Mouse (Mus musculus) R1 (cell line): ENCODE data around the gene Thap3.

Source experiments
- DNase-seq: peaks from one replicate; pipeline ENCODE4 v3.0.0-alpha.2; 2018; ENCODE audit warnings: low read depth, low spot score

The Thap3 gene

GRCm38 (mm10) chr4:151988342-151989109 is at the start of gene Thap3:
Gene Thap3 (minus strand): TSS chr4:151988997.
- DNase-seq, result peak; percentile 81

GRCm38 (mm10) chr4:152038225-152038984 is 49.6 kb upstream of the Thap3 start, which contains the start of gene Tas1r1:
Gene Tas1r1 (minus strand): TSS chr4:152038568.
- no peak for DNase-seq

GRCm38 (mm10) chr4:152036464-152036863 is 47.7 kb upstream of the Thap3 start:
- peak; percentile 83 for DNase-seq

- no peak for DNase-seq
Observed at GRCm38 (mm10) chr4:152032922-152033321, 44.1 kb upstream of the Thap3 start.

- DNase-seq, result no peak
Observed at GRCm38 (mm10) chr4:152029997-152030396, 41.2 kb upstream of the Thap3 start.

GRCm38 (mm10) chr4:152029087-152029486 is 40.3 kb upstream of the Thap3 start:
- no peak for DNase-seq

GRCm38 (mm10) chr4:152028456-152028855 is 39.7 kb upstream of the Thap3 start:
- no peak for DNase-seq

- peak; percentile 97 for DNase-seq
Observed at GRCm38 (mm10) chr4:152027524-152027923, 38.7 kb upstream of the Thap3 start, which contains the start of gene Zbtb48. Gene Zbtb48 (minus strand): TSS chr4:152027671.

GRCm38 (mm10) chr4:152026751-152027508 is 38.1 kb upstream of the Thap3 start:
- DNase-seq, result peak; percentile 77

GRCm38 (mm10) chr4:152024525-152024924 is 35.7 kb upstream of the Thap3 start:
- DNase-seq, result no peak

GRCm38 (mm10) chr4:152022506-152022905 is 33.7 kb upstream of the Thap3 start:
- DNase-seq, result no peak

GRCm38 (mm10) chr4:152021568-152022097 is 32.8 kb upstream of the Thap3 start:
- no peak for DNase-seq

- no peak for DNase-seq
Observed at GRCm38 (mm10) chr4:152020024-152020423, 31.2 kb upstream of the Thap3 start.

GRCm38 (mm10) chr4:152019073-152019472 is 30.3 kb upstream of the Thap3 start:
- no peak for DNase-seq

- DNase-seq, result no peak
Observed at GRCm38 (mm10) chr4:152013036-152013813, 24.4 kb upstream of the Thap3 start.

- no peak for DNase-seq
Observed at GRCm38 (mm10) chr4:152012109-152012508, 23.3 kb upstream of the Thap3 start.

GRCm38 (mm10) chr4:152011171-152011760 is 22.5 kb upstream of the Thap3 start:
- no peak for DNase-seq

GRCm38 (mm10) chr4:152010707-152011134 is 21.9 kb upstream of the Thap3 start:
- no peak for DNase-seq

GRCm38 (mm10) chr4:152010091-152010706 is 21.4 kb upstream of the Thap3 start:
- peak; percentile 79 for DNase-seq
